Mouse (Mus musculus) embryonic facial prominence, embryonic 11.5 days (tissue): ENCODE data around the gene Cfap298. TPM values are rescaled to one million over a fixed set of nuclear protein-coding genes. Genes with fewer than 3 reads are reported as not detected.

Experiments
- ATAC-seq: fragments of 200-750 bp; cut with Nextera tagmentation; replicated peaks from 2 replicates; pipeline ENCODE4 v1.8.0; 2017; ENCODE audit warnings: low read depth; ENCODE audit not compliant: insufficient number of reproducible peaks, low FRiP score, low TSS enrichment
- DNase-seq: peaks from one replicate; pipeline ENCODE4 v3.0.0-alpha.2; 2015; ENCODE audit warnings: low spot score
- H3K27ac ChIP-seq: fragments of 300-500 bp; sonication (generic); replicated peaks from 2 replicates; pipeline ENCODE4 v1.5.1; 2014; ENCODE audit warnings: mild to moderate bottlenecking, low read depth, low read length, control low read depth
- H3K27me3 ChIP-seq: fragments of 300-500 bp; sonication (generic); 2 replicates; pipeline ENCODE4 v1.6.1; 2014; ENCODE audit warnings: mild to moderate bottlenecking, low read length, moderate library complexity, mixed read lengths; ENCODE audit not compliant: control insufficient read depth, insufficient read depth
- H3K36me3 ChIP-seq: fragments of 300-500 bp; sonication (generic); replicated peaks from 2 replicates; pipeline ENCODE4 v1.6.1; 2014; ENCODE audit warnings: low read depth, mild to moderate bottlenecking, low read length, moderate library complexity, mixed read lengths; ENCODE audit not compliant: control insufficient read depth, insufficient read depth
- H3K4me1 ChIP-seq: fragments of 300-500 bp; sonication (generic); 2 replicates; pipeline ENCODE4 v1.6.1; 2014; ENCODE audit warnings: low read length, mixed read lengths; ENCODE audit not compliant: control insufficient read depth, insufficient read depth
- H3K4me2 ChIP-seq: fragments of 300-500 bp; sonication (generic); 2 replicates; pipeline ENCODE4 v1.6.1; 2014; ENCODE audit warnings: low read depth, mild to moderate bottlenecking, control low read depth, low read length, moderate library complexity
- H3K4me3 ChIP-seq: fragments of 300-500 bp; sonication (generic); 2 replicates; pipeline ENCODE4 v1.5.1; 2014; ENCODE audit warnings: low read depth, low read length, control low read depth
- H3K9ac ChIP-seq: fragments of 300-500 bp; sonication (generic); replicated peaks from 2 replicates; pipeline ENCODE4 v1.6.1; 2014; ENCODE audit warnings: mild to moderate bottlenecking, control low read depth, low read length
- H3K9me3 ChIP-seq: fragments of 300-500 bp; sonication (generic); replicated peaks from 2 replicates; pipeline ENCODE4 v1.6.1; 2016; ENCODE audit warnings: mild to moderate bottlenecking, low read length, inconsistent platforms, mixed read lengths; ENCODE audit not compliant: control insufficient read depth
- WGBS: fragments of 180-500 bp; shearing (Covaris S2); extraction: QIAGEN DNeasy Blood & Tissue Kit; methylation state at CpG from one replicate; pipeline ENCODE4 v1.1.7; 2014; 5-methylcytosine and 5-hydroxymethylcytosine counted together
- polyA plus RNA-seq: library from polyadenylated mRNA; unstranded; fragments of >200 nt; fragmentation: Nextera tagmentation; extraction: Ambion mirVana; gene quantifications from 2 replicates; pipeline ENCODE4 v1.2.1, GENCODE M21; 2014

Cfap298 gene
- polyA plus RNA-seq, 1 experiment from 2014 or later, result 49.7 TPM

DNA sequence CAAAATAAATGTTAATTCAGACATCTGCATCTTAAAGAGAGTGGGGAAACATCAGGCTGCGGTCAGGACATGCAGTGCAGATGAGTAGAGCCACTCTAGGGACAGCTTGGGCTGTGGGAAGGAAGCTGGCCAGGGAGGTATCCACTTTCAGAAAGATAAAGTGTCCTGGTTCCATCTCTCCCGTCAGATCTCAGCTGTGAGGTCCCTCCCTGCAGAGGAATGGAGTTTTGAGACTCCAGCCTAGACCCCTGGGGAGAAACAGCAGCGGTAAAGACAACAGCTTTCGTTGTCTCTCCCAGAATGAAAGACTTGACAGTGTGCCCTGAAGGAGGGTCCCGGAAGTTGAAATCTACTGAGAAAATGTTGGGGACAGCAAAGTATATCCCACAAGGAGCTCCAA is 31.6 kb downstream of the Cfap298 start:
- H3K4me3 ChIP-seq, result no peak overlapping the region
- no peak overlapping the region for H3K27ac ChIP-seq
- H3K9me3 ChIP-seq, result no peaks in the 10 kb centered on the region
- no peak overlapping the region for H3K9ac ChIP-seq
- no peak for DNase-seq
- no peaks in the 10 kb centered on the region for H3K27me3 ChIP-seq
- H3K36me3 ChIP-seq, result no peaks in the 10 kb centered on the region
- WGBS, result 21% methylated on average over 5 of the region's 5 CpGs
- H3K4me1 ChIP-seq, result no peaks in the 10 kb centered on the region
- no peak overlapping the region for H3K4me2 ChIP-seq
- ATAC-seq, result no peak

DNA sequence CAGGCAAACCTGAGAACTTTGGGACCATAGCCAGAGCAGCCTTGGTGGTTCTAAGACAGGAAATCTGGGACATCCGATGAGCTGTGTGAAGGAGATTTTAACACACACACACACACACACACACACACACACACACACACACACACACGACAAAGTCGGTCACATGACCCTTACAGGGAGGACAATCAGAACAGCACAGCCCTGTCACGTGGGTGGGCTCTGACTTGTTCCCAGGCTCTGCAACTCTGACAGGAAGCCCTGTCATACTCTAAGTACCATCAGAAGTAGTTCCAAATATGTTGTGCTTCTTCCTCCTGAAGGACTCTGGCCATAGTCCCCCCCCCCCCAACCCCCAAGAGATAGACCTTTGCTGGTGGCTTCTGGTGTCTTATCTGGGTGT is 33.5 kb downstream of the Cfap298 start:
- Histone ChIP-seq H3K27ac (no peak overlapping the region), H3K4me1 (no peaks in the 10 kb centered on the region), H3K4me3 (no peak overlapping the region), H3K9ac (no peak overlapping the region), H3K36me3 (no peaks in the 10 kb centered on the region), H3K9me3 (no peaks in the 10 kb centered on the region), H3K4me2 (no peak overlapping the region), H3K27me3 (no peaks in the 10 kb centered on the region)
- no peak for DNase-seq
- ATAC-seq, result no peak
- WGBS, result 71% methylated on average over 4 of the region's 4 CpGs

DNA sequence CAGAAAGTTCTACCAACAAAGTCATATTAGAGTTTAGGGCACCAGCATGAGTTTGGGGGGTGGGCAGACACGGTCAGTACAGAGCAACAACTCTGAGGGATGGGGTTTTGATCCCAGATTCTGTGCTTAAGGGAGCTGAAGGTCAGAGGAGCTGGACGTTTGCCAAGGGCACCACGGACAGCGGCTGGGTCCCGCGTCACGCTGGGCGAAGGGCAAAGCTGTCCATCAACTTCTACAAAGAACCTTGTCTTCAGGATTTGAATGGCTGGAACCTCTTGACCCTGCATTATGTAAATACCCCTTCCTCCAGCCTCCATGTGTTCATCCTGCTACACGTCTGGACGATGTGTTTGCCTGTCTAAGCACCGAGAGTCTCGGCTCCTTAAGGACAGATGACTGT is 35.4 kb downstream of the Cfap298 start:
- 48% methylated on average over 12 of the region's 12 CpGs for WGBS
- Histone ChIP-seq H3K9ac (no peak overlapping the region), H3K27me3 (no peaks in the 10 kb centered on the region), H3K36me3 (no peaks in the 10 kb centered on the region), H3K4me1 (no peaks in the 10 kb centered on the region), H3K9me3 (no peaks in the 10 kb centered on the region), H3K4me3 (no peak overlapping the region), H3K27ac (no peak overlapping the region), H3K4me2 (no peak overlapping the region)
- no peak for DNase-seq
- ATAC-seq, result no peak

DNA sequence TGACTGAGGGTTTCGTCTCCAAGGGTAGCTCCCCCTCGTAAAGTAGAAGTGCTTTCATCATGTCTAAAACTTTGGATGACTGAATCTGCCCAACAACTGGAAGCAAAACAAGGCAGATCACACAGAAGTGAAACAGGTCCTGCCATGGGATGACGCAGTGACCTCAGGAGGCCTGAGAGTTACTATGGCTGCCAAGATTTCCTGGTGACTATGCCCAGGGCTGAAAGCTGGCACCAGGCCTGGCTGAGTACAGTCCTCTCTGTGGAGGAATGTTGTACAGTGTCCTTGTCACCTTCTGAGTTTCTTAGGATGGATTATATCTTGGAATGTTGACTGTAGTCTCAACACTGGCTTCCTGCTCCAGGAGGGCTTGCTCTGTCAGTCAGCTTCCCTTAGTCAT is 37.3 kb downstream of the Cfap298 start:
- H3K27me3 ChIP-seq, result no peaks in the 10 kb centered on the region
- no peak overlapping the region for H3K27ac ChIP-seq
- DNase-seq (no peak), ATAC-seq (no peak)
- no peak overlapping the region for H3K4me2 ChIP-seq
- H3K9me3 ChIP-seq, result no peaks in the 10 kb centered on the region
- H3K9ac ChIP-seq, result no peak overlapping the region
- H3K36me3 ChIP-seq, result no peaks in the 10 kb centered on the region
- 88% methylated on average over 3 of the region's 3 CpGs for WGBS
- H3K4me1 ChIP-seq, result no peaks in the 10 kb centered on the region
- H3K4me3 ChIP-seq, result no peak overlapping the region

DNA sequence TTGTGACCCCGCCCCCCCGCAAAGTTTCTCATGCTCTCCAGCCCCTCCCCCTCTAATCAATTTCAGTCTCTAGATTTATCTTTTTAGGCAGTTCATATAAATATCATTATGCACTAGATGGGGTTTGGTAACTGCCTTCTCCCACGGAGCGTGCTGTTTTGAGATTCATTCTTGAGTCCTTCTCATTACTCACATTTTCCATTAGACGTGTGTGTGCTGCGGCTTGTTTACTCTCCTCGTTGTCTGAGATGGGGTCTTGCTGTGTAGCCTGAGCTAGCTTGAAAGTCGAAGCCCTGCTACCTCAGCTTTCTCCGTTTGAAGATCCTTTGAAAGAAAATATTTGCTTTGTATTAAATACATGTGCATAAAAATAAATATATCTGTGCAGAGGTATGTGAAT is 41.1 kb downstream of the Cfap298 start:
- no peak overlapping the region for H3K4me3 ChIP-seq
- peak; percentile 3 for DNase-seq
- ATAC-seq, result no peak
- H3K27ac ChIP-seq, result no peak overlapping the region
- H3K9me3 ChIP-seq, result no peaks in the 10 kb centered on the region
- H3K36me3 ChIP-seq, result no peaks in the 10 kb centered on the region
- 65% methylated on average over 9 of the region's 9 CpGs for WGBS
- no peaks in the 10 kb centered on the region for H3K4me1 ChIP-seq
- H3K4me2 ChIP-seq, result no peak overlapping the region
- H3K9ac ChIP-seq, result no peak overlapping the region
- H3K27me3 ChIP-seq, result no peaks in the 10 kb centered on the region

DNA sequence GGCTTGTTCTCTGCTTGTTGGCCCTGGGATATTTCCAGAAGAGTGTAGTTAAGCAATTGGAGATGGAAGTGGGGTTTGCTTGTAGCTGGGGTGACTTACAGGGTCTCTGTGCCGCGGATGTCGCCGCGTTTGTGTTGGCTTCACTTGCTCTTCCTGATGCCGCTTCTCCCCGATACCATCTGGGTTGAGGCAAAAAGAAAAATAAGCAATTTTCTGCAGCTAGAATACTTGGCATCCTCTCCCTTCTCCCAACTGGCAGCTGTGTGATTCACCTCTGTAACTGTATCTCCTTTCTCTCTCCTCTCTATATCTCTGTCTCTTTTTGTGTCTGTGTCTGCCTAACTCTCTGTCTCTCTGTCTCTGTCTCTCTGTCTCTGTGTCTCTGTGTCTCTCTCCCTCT is 41.9 kb downstream of the Cfap298 start:
- Histone ChIP-seq H3K4me2 (no peak overlapping the region), H3K9ac (no peak overlapping the region), H3K4me1 (no peaks in the 10 kb centered on the region), H3K9me3 (no peaks in the 10 kb centered on the region), H3K4me3 (no peak overlapping the region), H3K27ac (no peak overlapping the region), H3K27me3 (no peaks in the 10 kb centered on the region), H3K36me3 (no peaks in the 10 kb centered on the region)
- no peak for DNase-seq
- ATAC-seq, result no peak
- WGBS, result 69% methylated on average over 7 of the region's 7 CpGs

DNA sequence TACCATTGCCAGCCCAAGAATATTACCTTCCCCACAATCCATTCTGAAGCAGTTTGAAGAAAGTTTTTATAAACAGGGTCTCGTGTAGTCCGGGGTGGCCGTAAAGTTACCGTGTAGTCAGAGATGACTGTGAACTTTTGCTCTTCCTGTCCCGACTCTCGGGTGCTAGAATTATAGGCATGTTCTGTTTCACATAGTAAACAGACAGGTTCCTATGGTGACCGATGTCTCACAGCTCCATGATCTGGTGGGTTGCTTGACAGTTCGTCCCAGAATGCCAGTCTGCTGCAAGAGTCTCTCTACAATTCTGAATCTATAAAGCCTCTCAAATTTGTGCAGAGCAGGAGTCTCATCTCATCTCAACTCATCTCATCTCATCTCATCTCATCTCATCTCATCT is 42.8 kb downstream of the Cfap298 start:
- no peak overlapping the region for H3K4me3 ChIP-seq
- H3K27ac ChIP-seq, result no peak overlapping the region
- no peaks in the 10 kb centered on the region for H3K9me3 ChIP-seq
- H3K4me2 ChIP-seq, result no peak overlapping the region
- DNase-seq (peak; percentile 54), ATAC-seq (no peak)
- H3K36me3 ChIP-seq, result no peaks in the 10 kb centered on the region
- WGBS, result 43% methylated on average over 8 of the region's 8 CpGs
- no peak overlapping the region for H3K9ac ChIP-seq
- H3K27me3 ChIP-seq, result no peaks in the 10 kb centered on the region
- H3K4me1 ChIP-seq, result no peaks in the 10 kb centered on the region

DNA sequence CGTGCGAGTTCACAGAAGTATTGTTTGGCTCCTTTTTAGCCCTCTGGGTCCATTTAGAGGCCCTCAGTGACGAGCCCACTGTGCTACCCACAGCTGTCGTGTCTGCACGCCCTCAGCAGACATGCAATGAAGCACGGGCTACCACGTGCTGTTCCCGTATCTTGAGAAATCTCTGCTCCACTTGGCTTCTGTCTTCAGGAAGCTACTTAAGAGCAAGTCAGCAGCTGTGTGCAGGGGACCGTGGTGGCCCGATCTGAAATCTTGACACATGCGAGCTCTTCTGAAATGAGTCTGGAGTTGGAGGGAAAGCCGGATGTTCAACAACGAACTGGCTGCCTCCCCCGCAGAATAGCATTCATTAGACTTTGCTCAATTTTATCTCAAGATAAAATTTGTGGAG is 43.3 kb downstream of the Cfap298 start:
- no peak for DNase-seq
- no peak overlapping the region for H3K27ac ChIP-seq
- no peaks in the 10 kb centered on the region for H3K36me3 ChIP-seq
- no peaks in the 10 kb centered on the region for H3K9me3 ChIP-seq
- ATAC-seq, result no peak
- no peaks in the 10 kb centered on the region for H3K27me3 ChIP-seq
- no peaks in the 10 kb centered on the region for H3K4me1 ChIP-seq
- 74% methylated on average over 14 of the region's 14 CpGs for WGBS
- H3K9ac ChIP-seq, result no peak overlapping the region
- H3K4me3 ChIP-seq, result no peak overlapping the region
- no peak overlapping the region for H3K4me2 ChIP-seq

DNA sequence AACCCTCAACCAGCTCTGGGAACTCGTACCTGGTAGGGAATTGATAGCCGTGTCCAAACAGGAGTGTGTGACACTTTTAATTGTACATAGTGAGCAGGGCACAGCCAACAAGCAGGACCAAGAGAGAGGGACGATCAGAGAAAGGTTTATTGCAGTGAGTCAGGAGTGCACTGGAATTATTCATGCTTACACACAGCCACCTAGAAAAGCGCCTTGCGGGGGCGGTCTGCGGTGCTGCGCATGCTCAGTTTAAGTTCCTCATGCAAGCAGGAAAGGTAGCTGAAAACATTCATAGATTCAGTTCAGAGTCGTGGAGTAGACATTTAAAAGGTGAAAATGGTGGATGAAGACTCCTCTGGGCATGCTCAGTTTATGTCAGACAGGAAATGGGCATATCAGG is 44.2 kb downstream of the Cfap298 start:
- Histone ChIP-seq H3K36me3 (no peaks in the 10 kb centered on the region), H3K27ac (no peak overlapping the region), H3K4me3 (no peak overlapping the region), H3K4me1 (no peaks in the 10 kb centered on the region), H3K9ac (no peak overlapping the region), H3K9me3 (no peaks in the 10 kb centered on the region), H3K27me3 (no peaks in the 10 kb centered on the region), H3K4me2 (no peak overlapping the region)
- WGBS, result 87% methylated on average over 9 of the region's 9 CpGs
- ATAC-seq, result no peak
- no peak for DNase-seq
